Mouse (Mus musculus) stomach, embryonic 16.5 days (tissue): Measurements from ENCODE around the gene Tgfbr3. TPM values are rescaled to one million over a fixed set of nuclear protein-coding genes. Genes with fewer than 3 reads are reported as not detected.
A peak's percentile ranks its signal among the peaks of the same experiment; 100 is the strongest.

Experiments
- ATAC-seq: fragments of 200-750 bp; cut with Nextera tagmentation; 2 replicates; pipeline ENCODE4 v1.8.0; 2017; ENCODE audit warnings: moderate number of reproducible peaks, moderate TSS enrichment; ENCODE audit not compliant: insufficient read depth, low FRiP score
- H3K27ac ChIP-seq: fragments of 300-500 bp; sonication (generic); 2 replicates; pipeline ENCODE4 v1.5.1; 2014; ENCODE audit warnings: low read length
- H3K27me3 ChIP-seq: fragments of 300-500 bp; sonication (generic); 2 replicates; pipeline ENCODE4 v1.6.1; 2014; ENCODE audit warnings: low read length, control low read depth, mixed read lengths; ENCODE audit not compliant: control insufficient read depth, insufficient read depth
- H3K36me3 ChIP-seq: fragments of 300-500 bp; sonication (generic); 2 replicates; pipeline ENCODE4 v1.6.1; 2014; ENCODE audit warnings: low read length; ENCODE audit not compliant: control insufficient read depth, insufficient read depth
- H3K4me1 ChIP-seq: fragments of 300-500 bp; sonication (generic); 2 replicates; pipeline ENCODE4 v1.6.1; 2014; ENCODE audit warnings: low read length, control low read depth, mixed read lengths; ENCODE audit not compliant: control insufficient read depth, insufficient read depth
- H3K4me2 ChIP-seq: fragments of 300-500 bp; sonication (generic); 2 replicates; pipeline ENCODE4 v1.6.1; 2014; ENCODE audit warnings: low read depth, low read length, mixed read lengths
- H3K4me3 ChIP-seq: fragments of 300-500 bp; sonication (generic); replicated peaks from 2 replicates; pipeline ENCODE4 v1.5.1; 2014; ENCODE audit warnings: mild to moderate bottlenecking, low read length
- H3K9ac ChIP-seq: fragments of 300-500 bp; sonication (generic); 2 replicates; pipeline ENCODE4 v1.6.1; 2014; ENCODE audit warnings: low read length
- H3K9me3 ChIP-seq: fragments of 300-500 bp; sonication (generic); replicated peaks from 2 replicates; pipeline ENCODE4 v1.6.1; 2016; ENCODE audit warnings: low read length, control low read depth; ENCODE audit not compliant: control insufficient read depth
- WGBS: fragments of 180-500 bp; shearing (Covaris S2); extraction: QIAGEN DNeasy Blood & Tissue Kit; methylation state at CpG from one replicate; pipeline ENCODE4 v1.1.7; 2014; 5-methylcytosine and 5-hydroxymethylcytosine counted together
- polyA plus RNA-seq: library from polyadenylated mRNA; unstranded; fragments of >200 nt; fragmentation: Nextera tagmentation; extraction: Ambion mirVana; gene quantifications from 2 replicates; pipeline ENCODE4 v1.2.1, GENCODE M21; 2015

Tgfbr3 gene
- polyA plus RNA-seq, 1 experiment from 2014 or later: 31.1 TPM

GRCm38 (mm10) chr5:107211830-107212370, 77.5 kb downstream of the Tgfbr3 start:
- Histone ChIP-seq H3K9ac (no peak overlapping the region), H3K4me1 (0 out of 2 replicates have a peak, but pooled peaks cover 4% of the 10 kb centered on the region), H3K27me3 (no peaks in the 10 kb centered on the region), H3K4me3 (no peak overlapping the region), H3K9me3 (no peaks in the 10 kb centered on the region), H3K4me2 (no peak overlapping the region), H3K27ac (peak overlapping the region; percentile 18; the same call in 1 of the 2 replicates), H3K36me3 (0 out of 2 replicates have a peak, but pooled peaks cover 3% of the 10 kb centered on the region)
- no peak for ATAC-seq
- WGBS: 80% methylated on average over 10 of the region's 10 CpGs

GRCm38 (mm10) chr5:107210040-107210439, 79.4 kb downstream of the Tgfbr3 start:
- Histone ChIP-seq H3K9ac (no peak overlapping the region), H3K36me3 (0 out of 2 replicates have a peak, but pooled peaks cover 3% of the 10 kb centered on the region), H3K4me2 (no peak overlapping the region), H3K9me3 (no peaks in the 10 kb centered on the region), H3K27me3 (no peaks in the 10 kb centered on the region), H3K4me1 (0 out of 2 replicates have a peak, but pooled peaks cover 4% of the 10 kb centered on the region), H3K4me3 (no peak overlapping the region), H3K27ac (no peak overlapping the region)
- 79% methylated on average over 2 of the region's 2 CpGs for WGBS
- ATAC-seq: no peak

DNA sequence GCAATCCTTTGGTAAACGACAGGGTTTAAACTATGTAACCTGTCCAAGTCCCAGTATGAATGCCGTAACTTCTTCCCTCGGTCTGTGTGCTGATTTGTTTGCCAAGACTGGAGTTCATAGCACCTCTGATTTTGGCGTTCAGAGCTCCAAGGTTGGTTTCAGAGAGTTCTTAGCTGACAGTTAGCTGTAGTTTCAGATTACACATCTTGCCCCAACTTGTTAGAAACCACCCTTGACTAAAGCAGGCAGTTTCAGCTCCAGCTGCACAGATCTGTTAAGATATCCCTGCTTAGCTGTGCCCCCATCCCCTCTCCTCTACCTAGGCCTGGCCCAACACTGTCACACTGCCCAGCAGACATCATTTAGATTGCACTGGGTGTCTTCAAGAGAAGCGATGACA, 81.5 kb downstream of the Tgfbr3 start:
- 59% methylated on average over 5 of the region's 5 CpGs for WGBS
- Histone ChIP-seq H3K4me3 (no peak overlapping the region), H3K4me2 (no peak overlapping the region), H3K36me3 (no peaks in the 10 kb centered on the region), H3K9ac (no peak overlapping the region), H3K4me1 (peaks cover 15% of the 10 kb centered on the region), H3K27me3 (no peaks in the 10 kb centered on the region), H3K27ac (peak overlapping the region; percentile 64), H3K9me3 (no peaks in the 10 kb centered on the region)
- no peak for ATAC-seq

DNA sequence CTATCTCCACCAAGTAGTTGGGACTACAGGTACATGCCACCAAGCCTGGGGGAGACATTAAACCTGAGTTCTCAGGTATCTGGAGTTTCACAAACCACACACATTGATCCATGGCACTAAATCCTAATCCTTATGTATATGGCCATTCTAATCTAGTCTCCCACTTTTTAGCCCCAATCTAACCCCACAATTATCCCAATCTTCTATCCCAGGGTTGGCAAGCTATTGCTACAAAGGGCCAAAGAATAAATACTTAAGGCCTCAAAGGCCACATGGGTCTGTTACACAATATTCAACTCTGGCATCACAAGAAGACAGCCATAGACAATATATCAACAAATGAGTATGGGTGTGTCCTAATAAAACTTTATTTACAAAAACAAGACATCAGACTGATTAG, 85.1 kb downstream of the Tgfbr3 start:
- ATAC-seq: no peak
- H3K27ac ChIP-seq: no peak overlapping the region
- H3K4me3 ChIP-seq: no peak overlapping the region
- H3K9me3 ChIP-seq: no peaks in the 10 kb centered on the region
- no peak overlapping the region for H3K9ac ChIP-seq
- no peaks in the 10 kb centered on the region for H3K27me3 ChIP-seq
- no peaks in the 10 kb centered on the region for H3K36me3 ChIP-seq
- H3K4me2 ChIP-seq: no peak overlapping the region
- H3K4me1 ChIP-seq: peaks cover 47% of the 10 kb centered on the region

GRCm38 (mm10) chr5:107202801-107203559, 86.4 kb downstream of the Tgfbr3 start:
- Histone ChIP-seq H3K27me3 (no peaks in the 10 kb centered on the region), H3K36me3 (no peaks in the 10 kb centered on the region), H3K27ac (peak overlapping the region; percentile 64), H3K4me2 (0 out of 2 replicates have a peak overlapping the region, but pooled peaks have one; percentile 5), H3K9ac (0 out of 2 replicates have a peak overlapping the region, but pooled peaks have one; percentile 2), H3K9me3 (no peaks in the 10 kb centered on the region), H3K4me3 (no peak overlapping the region), H3K4me1 (peaks cover 48% of the 10 kb centered on the region)
- 32% methylated on average over 8 of the region's 8 CpGs for WGBS
- no peak for ATAC-seq

- H3K27ac ChIP-seq: no peak overlapping the region
- no peak for ATAC-seq
Observed at GRCm38 (mm10) chr5:107201509-107202182, 87.8 kb downstream of the Tgfbr3 start.

GRCm38 (mm10) chr5:107200853-107201341, 88.5 kb downstream of the Tgfbr3 start:
- Histone ChIP-seq H3K27me3 (no peaks in the 10 kb centered on the region), H3K27ac (peak overlapping the region; percentile 53), H3K36me3 (no peaks in the 10 kb centered on the region), H3K9ac (no peak overlapping the region), H3K9me3 (no peaks in the 10 kb centered on the region), H3K4me1 (peaks cover 58% of the 10 kb centered on the region), H3K4me3 (no peak overlapping the region), H3K4me2 (no peak overlapping the region)
- ATAC-seq: no peak
- WGBS: 48% methylated on average over 12 of the region's 12 CpGs

More at GRCm38 (mm10) chr5:107201509-107202182, 87.8 kb downstream of the Tgfbr3 start:
- peaks cover 50% of the 10 kb centered on the region for H3K4me1 ChIP-seq
- no peak overlapping the region for H3K4me2 ChIP-seq
- no peaks in the 10 kb centered on the region for H3K9me3 ChIP-seq
- 60% methylated on average over 9 of the region's 9 CpGs for WGBS
- H3K27me3 ChIP-seq: no peaks in the 10 kb centered on the region
- H3K9ac ChIP-seq: no peak overlapping the region
- no peak overlapping the region for H3K4me3 ChIP-seq
- no peaks in the 10 kb centered on the region for H3K36me3 ChIP-seq

GRCm38 (mm10) chr5:107200221-107200635, 89.2 kb downstream of the Tgfbr3 start:
- no peak overlapping the region for H3K4me2 ChIP-seq
- no peaks in the 10 kb centered on the region for H3K9me3 ChIP-seq
- no peaks in the 10 kb centered on the region for H3K27me3 ChIP-seq
- H3K4me3 ChIP-seq: no peak overlapping the region
- H3K9ac ChIP-seq: peak overlapping the region; percentile 46; the same call in 1 of the 2 replicates
- no peaks in the 10 kb centered on the region for H3K36me3 ChIP-seq
- peak overlapping the region; percentile 82; the same call in 1 of the 2 replicates for H3K27ac ChIP-seq
- peaks cover 63% of the 10 kb centered on the region for H3K4me1 ChIP-seq
- 44% methylated on average over 10 of the region's 10 CpGs for WGBS
- ATAC-seq: peak; percentile 90
